Mouse (Mus musculus) midbrain, embryonic 15.5 days (tissue): ENCODE results near the gene Gse1. TPM values are rescaled to one million over a fixed set of nuclear protein-coding genes. Genes with fewer than 3 reads are reported as not detected.

Experiments
- ATAC-seq: fragments of 200-750 bp; cut with Nextera tagmentation; replicated peaks from 2 replicates; pipeline ENCODE4 v1.8.0; 2017; ENCODE audit warnings: moderate TSS enrichment
- H3K27ac ChIP-seq: fragments of 300-500 bp; sonication (generic); 2 replicates; pipeline ENCODE4 v1.5.1; 2015; ENCODE audit warnings: mild to moderate bottlenecking, inconsistent platforms
- H3K27me3 ChIP-seq: fragments of 300-500 bp; sonication (generic); replicated peaks from 2 replicates; pipeline ENCODE4 v1.6.1; 2015; ENCODE audit warnings: inconsistent platforms
- H3K36me3 ChIP-seq: fragments of 300-500 bp; sonication (generic); replicated peaks from 2 replicates; pipeline ENCODE4 v1.6.1; 2015; ENCODE audit warnings: inconsistent platforms
- H3K4me1 ChIP-seq: fragments of 300-500 bp; sonication (generic); 2 replicates; pipeline ENCODE4 v1.6.1; 2015; ENCODE audit warnings: inconsistent platforms
- H3K4me2 ChIP-seq: fragments of 300-500 bp; sonication (generic); 2 replicates; pipeline ENCODE4 v1.6.1; 2015; ENCODE audit warnings: inconsistent platforms, mild to moderate bottlenecking, moderate library complexity
- H3K4me3 ChIP-seq: fragments of 300-500 bp; sonication (generic); 2 replicates; pipeline ENCODE4 v1.5.1; 2015; ENCODE audit warnings: mild to moderate bottlenecking, inconsistent platforms
- H3K9ac ChIP-seq: fragments of 300-500 bp; sonication (generic); 2 replicates; pipeline ENCODE4 v1.6.1; 2015; ENCODE audit warnings: mild to moderate bottlenecking, inconsistent platforms
- H3K9me3 ChIP-seq: fragments of 300-500 bp; sonication (generic); 2 replicates; pipeline ENCODE4 v1.6.1; 2016; ENCODE audit warnings: inconsistent platforms
- WGBS: fragments of 180-500 bp; shearing (Covaris S2); methylation state at CpG from one replicate; pipeline ENCODE4 v1.1.7; 2015; ENCODE audit warnings: mixed read lengths; 5-methylcytosine and 5-hydroxymethylcytosine counted together
- polyA plus RNA-seq: library from polyadenylated mRNA; unstranded; fragments of >200 nt; fragmentation: Nextera tagmentation; extraction: Ambion mirVana; gene quantifications from 2 replicates; pipeline ENCODE4 v1.2.1, GENCODE M21; 2015

Gse1 gene
- polyA plus RNA-seq, 1 experiment from 2014 or later: 21.2 TPM

DNA sequence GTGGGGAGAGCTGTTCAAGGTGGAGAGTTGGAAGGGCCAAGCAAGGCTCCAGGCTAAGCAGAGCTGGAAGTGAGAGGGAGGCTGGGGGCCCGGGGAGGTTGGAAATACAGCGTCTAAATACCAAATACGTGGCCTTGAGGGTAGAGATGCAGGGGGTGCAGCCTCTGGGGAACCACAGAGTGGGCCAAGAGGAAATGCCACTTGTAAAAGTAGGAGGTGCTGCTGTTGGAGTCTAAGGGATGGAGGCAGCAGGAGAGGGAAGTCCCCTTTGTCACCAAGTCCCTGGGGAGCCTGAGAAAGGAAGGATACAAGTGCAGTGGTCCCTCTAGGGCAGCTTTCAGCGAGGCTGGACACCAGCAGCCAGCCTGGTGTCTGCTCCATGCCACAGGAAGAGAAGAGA lies 298.3 kb downstream of the Gse1 start:
- Histone ChIP-seq H3K9ac (no peak overlapping the region), H3K4me3 (no peak overlapping the region), H3K27me3 (no peaks in the 10 kb centered on the region), H3K9me3 (no peaks in the 10 kb centered on the region), H3K36me3 (no peaks in the 10 kb centered on the region), H3K27ac (no peak overlapping the region), H3K4me1 (peaks cover 70% of the 10 kb centered on the region), H3K4me2 (no peak overlapping the region)
- no peak for ATAC-seq
- 32% methylated on average over 4 of the region's 4 CpGs for WGBS

DNA sequence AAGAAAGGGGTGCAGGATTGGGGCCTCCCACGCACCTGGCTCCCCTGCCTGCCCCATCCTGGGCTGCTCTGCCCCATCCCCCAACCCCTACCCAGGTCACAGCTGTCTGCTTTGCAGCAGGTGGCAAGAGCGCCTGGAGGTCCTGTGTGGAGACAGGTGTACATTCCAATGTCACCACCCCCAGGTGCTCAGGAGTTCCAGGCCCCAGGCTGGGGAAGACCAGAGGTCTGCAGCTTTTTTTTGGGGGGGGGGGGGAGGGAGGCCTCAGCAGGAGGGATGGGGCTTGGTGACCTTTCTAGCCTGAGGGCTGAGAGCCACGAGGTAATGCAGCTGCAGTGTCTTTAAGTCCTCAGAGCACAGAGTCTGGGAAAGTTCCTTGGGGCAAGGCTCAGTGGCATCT lies 300.1 kb downstream of the Gse1 start:
- peaks cover 74% of the 10 kb centered on the region for H3K4me1 ChIP-seq
- H3K27me3 ChIP-seq: no peaks in the 10 kb centered on the region
- no peak overlapping the region for H3K4me2 ChIP-seq
- no peak for ATAC-seq
- no peak overlapping the region for H3K27ac ChIP-seq
- no peak overlapping the region for H3K4me3 ChIP-seq
- no peaks in the 10 kb centered on the region for H3K36me3 ChIP-seq
- 33% methylated on average over 3 of the region's 3 CpGs for WGBS
- no peaks in the 10 kb centered on the region for H3K9me3 ChIP-seq
- no peak overlapping the region for H3K9ac ChIP-seq

DNA sequence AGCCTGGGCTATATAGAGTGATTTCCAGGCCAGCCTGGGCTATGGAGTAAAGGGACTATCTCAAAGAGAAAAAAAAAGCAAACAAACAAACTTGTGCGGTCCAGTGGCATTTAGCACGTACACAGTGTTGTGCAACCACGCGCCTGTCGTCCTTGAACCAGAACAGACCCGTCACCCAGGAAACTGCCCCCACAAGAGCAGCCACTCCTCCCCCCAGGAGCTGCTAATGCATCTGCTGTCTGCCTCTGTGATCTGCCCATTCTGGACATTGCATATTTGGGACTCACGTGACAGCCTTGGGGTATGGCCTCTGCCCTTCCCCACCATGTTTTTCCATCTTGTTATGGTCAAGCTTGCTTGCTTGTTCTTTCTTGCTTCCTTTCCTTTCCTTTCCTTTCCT lies 301.0 kb downstream of the Gse1 start:
- 44% methylated on average over 7 of the region's 7 CpGs for WGBS
- Histone ChIP-seq H3K9ac (no peak overlapping the region), H3K4me1 (peaks cover 74% of the 10 kb centered on the region), H3K4me2 (no peak overlapping the region), H3K27ac (no peak overlapping the region), H3K9me3 (no peaks in the 10 kb centered on the region), H3K4me3 (no peak overlapping the region), H3K27me3 (0 out of 2 replicates have a peak, but pooled peaks cover 2% of the 10 kb centered on the region), H3K36me3 (no peaks in the 10 kb centered on the region)
- no peak for ATAC-seq

DNA sequence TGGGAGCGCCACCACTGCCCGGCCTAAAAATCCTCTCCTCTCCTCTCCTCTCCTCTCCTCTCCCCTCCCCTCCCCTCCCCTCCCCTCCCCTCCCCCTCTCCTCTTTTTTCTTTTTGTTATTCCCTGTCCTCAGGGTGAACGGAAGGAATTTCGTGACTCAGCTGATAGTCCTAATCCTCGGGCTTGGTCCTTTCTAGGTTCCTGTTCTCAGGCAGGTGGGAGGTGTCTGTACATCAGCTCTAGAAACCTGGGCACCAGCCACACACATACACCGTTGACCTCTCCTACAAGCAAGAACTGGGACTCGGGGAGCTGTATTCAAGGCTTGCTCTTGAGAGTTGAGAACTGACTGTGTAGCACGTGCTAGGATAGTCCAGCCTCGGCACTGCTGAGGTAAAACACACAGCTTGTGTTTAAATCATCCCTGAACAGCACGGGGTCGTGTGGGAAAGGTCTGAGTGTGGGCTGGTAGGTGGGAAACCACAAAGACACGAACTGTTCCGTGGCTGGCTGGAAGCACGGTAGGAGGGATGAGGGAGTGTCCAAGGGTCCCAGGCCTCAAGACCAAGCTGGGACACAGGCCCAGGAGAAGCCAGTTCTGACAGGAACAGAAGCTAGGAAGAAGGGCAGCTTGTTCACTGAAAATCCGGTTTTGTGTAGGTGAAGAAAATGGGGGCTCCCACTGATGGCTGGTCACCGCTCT lies 302.8 kb downstream of the Gse1 start:
- 50% methylated on average over 16 of the region's 16 CpGs for WGBS
- Histone ChIP-seq H3K9ac (no peak overlapping the region), H3K27me3 (0 out of 2 replicates have a peak, but pooled peaks cover 2% of the 10 kb centered on the region), H3K4me1 (peaks cover 78% of the 10 kb centered on the region), H3K36me3 (no peaks in the 10 kb centered on the region), H3K4me3 (no peak overlapping the region), H3K27ac (peak overlapping the region; percentile 75; the same call in 1 of the 2 replicates), H3K4me2 (no peak overlapping the region), H3K9me3 (no peaks in the 10 kb centered on the region)
- no peak for ATAC-seq

DNA sequence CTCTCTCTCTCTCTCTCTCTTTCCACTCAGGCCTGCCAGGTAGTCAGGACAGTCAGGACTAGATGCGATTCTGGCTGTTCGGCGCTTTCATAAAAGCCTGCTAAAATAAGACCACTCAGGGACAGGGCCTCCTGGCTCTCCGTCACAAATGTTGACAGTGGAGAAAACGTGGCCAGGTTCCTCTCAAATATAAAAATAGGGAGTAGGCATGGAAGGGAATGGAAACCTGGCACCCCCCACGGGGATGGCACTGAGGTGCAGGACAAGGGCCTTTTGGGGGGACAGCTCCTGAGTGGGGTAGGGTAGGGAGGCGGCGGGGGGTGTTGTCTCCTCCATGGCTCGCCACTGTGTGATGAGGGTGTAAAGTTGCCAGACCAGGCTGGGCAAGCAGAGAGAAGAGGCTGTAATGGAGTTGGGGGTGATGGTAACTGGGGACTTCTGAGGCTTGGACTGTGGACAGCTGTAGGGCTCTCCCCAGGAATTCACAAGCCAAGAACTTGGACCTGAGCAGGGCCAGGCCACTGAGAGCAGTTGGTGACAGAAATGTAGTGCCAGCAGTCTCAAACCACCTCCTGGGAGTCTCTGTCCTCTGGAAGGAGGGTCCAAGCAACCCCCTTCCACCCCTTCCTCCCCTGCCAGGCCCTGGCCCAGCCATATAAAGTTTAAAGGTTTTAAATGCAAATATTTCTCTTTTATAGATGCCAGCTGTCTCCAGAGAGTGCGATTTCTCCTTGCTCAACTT lies 303.7 kb downstream of the Gse1 start:
- Histone ChIP-seq H3K4me3 (no peak overlapping the region), H3K27ac (peak overlapping the region; percentile 75), H3K36me3 (no peaks in the 10 kb centered on the region), H3K9me3 (no peaks in the 10 kb centered on the region), H3K4me1 (peaks cover 78% of the 10 kb centered on the region), H3K9ac (no peak overlapping the region), H3K4me2 (peak overlapping the region; percentile 7; the same call in 1 of the 2 replicates), H3K27me3 (0 out of 2 replicates have a peak, but pooled peaks cover 2% of the 10 kb centered on the region)
- no peak; the same call in 1 of the 2 replicates for ATAC-seq
- WGBS: 43% methylated on average over 10 of the region's 10 CpGs

DNA sequence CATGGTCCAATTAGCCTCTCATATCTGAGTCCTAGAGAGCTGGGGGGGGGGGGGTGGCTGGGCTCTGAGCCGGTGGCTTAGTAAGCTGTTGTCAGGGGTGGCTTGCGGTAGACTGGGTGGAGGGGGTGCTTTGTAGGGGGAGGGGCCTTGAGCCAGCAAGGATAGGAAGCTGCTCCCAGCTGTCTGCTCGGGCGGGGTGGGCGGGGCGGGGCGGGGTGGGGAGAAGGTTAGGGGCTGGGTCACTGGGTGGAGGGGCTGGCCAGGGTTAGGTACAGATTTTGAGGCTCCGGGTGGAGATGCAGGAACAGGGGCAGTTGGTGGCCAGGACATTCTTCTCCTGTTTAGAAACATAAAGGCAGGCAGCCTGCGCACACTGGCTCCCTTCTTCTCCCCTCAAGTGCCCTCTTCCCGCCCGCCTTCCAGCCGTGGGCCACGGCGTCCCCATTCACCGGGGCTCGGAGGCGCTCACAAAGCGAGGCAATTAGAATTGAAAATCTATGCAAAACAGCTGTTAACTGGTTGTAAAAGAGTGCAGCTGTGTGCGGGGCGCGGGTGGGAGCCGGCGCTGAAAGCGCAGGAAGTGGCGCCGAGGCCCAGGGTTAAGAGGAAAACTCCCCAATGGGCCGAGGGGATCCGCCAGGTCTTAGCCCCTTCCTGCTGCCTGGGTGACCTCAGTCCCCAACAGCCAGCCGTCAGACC lies 304.4 kb downstream of the Gse1 start:
- H3K9me3 ChIP-seq: no peaks in the 10 kb centered on the region
- H3K4me2 ChIP-seq: peak overlapping the region; percentile 40
- H3K27me3 ChIP-seq: 0 out of 2 replicates have a peak, but pooled peaks cover 2% of the 10 kb centered on the region
- H3K36me3 ChIP-seq: no peaks in the 10 kb centered on the region
- 3% methylated on average over 29 of the region's 29 CpGs for WGBS
- H3K9ac ChIP-seq: 0 out of 2 replicates have a peak overlapping the region, but pooled peaks have one; percentile 22
- H3K4me1 ChIP-seq: peaks cover 77% of the 10 kb centered on the region
- H3K27ac ChIP-seq: peak overlapping the region; percentile 75
- ATAC-seq: no peak; the same call in 1 of the 2 replicates
- H3K4me3 ChIP-seq: 0 out of 2 replicates have a peak overlapping the region, but pooled peaks have one; percentile 2

DNA sequence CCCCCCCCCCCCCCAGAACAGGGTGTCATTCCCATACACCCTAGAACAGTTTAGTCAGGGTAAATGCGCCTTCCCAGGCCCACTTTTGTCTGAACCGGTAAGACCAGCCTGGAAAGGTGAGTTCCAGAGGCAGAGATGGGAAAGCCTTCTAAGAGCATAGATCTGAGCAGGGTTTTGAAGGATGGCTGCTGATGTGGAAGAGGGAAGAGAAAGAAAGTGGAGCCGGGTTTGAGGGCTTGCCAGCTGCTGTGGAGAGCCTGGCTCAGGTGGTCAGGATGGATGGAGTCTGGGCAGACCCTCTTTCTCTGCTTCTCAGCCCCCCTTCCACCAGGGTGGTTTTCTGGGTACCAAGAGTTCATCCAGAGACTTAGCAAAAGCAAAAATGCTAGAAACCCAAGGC lies 305.1 kb downstream of the Gse1 start:
- WGBS: 10% methylated on average over 3 of the region's 3 CpGs
- ATAC-seq: no peak

DNA sequence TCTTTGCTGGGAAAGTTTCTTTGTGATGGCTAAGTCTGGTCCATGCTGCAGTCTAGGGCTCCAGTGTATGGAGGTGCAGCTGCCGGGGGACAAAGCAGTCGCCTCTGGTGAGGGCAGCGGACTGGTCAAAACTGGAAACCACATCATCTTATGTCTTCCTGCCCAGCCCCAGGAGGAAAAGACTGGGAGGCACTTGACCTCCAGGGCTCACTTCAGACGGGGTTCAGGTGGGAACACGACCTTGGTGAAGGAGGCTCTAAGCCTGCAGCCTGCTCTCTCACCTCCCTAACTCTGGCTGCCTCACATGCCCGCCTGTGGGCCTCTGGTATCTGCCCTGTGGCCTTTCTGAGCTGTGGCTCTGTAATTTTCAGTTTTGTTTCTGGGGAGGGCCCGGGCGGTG lies 305.8 kb downstream of the Gse1 start:
- Histone ChIP-seq H3K9me3 (no peaks in the 10 kb centered on the region), H3K36me3 (no peaks in the 10 kb centered on the region), H3K4me3 (no peak overlapping the region), H3K27ac (peak overlapping the region; percentile 97; the same call in 1 of the 2 replicates), H3K4me2 (no peak overlapping the region), H3K9ac (no peak overlapping the region), H3K27me3 (0 out of 2 replicates have a peak, but pooled peaks cover 2% of the 10 kb centered on the region), H3K4me1 (peaks cover 78% of the 10 kb centered on the region)
- 40% methylated on average over 8 of the region's 8 CpGs for WGBS
- no peak for ATAC-seq

More for the DNA sequence above, 305.1 kb downstream of the Gse1 start:
- peaks cover 76% of the 10 kb centered on the region for H3K4me1 ChIP-seq
- no peaks in the 10 kb centered on the region for H3K36me3 ChIP-seq
- 0 out of 2 replicates have a peak, but pooled peaks cover 2% of the 10 kb centered on the region for H3K27me3 ChIP-seq
- peak overlapping the region; percentile 75 for H3K27ac ChIP-seq
- H3K4me3 ChIP-seq: no peak overlapping the region
- H3K9ac ChIP-seq: no peak overlapping the region
- H3K9me3 ChIP-seq: no peaks in the 10 kb centered on the region
- peak overlapping the region; percentile 40 for H3K4me2 ChIP-seq

DNA sequence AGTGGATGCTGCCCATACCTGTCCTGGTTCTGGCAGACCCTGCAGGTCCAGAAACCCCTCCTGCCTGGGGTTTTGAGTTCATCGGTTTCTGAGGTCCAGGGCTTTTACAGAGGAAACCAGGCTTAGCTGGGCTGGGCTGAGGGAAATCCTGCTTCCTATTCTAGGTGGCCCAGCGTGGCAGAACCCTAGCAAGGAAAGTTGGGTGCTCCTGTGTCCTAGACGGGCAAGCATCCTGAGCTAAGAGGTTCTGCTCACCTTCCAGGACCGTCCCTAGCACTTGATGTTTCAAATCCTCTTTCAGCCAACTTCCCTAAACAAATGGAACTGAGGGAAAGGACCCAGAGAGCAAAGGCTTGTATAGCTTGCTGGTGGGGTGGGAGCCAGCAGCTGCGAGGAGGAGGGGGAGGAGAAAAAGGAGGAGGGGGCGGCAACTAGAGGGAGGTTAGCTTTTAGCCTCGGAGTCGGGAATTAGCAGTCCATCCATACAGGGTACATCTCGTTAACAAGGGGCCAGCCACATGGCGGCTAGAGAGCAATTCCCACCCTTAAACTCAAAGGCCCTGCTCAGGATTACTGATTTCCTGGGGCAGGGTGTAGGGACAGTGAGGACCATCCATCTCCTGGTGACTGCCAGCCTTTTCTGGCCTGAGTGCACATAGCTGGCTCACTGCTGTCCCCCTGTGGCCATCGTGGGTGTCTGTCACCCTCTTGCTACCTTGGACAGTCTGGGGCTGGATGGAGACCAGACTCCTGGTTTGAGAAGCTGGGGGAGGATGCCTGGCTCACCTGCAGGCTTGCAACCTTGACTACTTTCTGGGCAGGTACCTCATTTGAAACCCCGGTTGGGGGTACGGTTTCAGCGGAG lies 306.5 kb downstream of the Gse1 start:
- peak overlapping the region; percentile 99 for H3K4me2 ChIP-seq
- H3K9ac ChIP-seq: no peak overlapping the region
- no peak overlapping the region for H3K4me3 ChIP-seq
- H3K27ac ChIP-seq: peak overlapping the region; percentile 97; the same call in 1 of the 2 replicates
- H3K4me1 ChIP-seq: peaks cover 85% of the 10 kb centered on the region
- no peaks in the 10 kb centered on the region for H3K9me3 ChIP-seq
- peak; percentile 59 for ATAC-seq
- H3K36me3 ChIP-seq: no peaks in the 10 kb centered on the region
- H3K27me3 ChIP-seq: 0 out of 2 replicates have a peak, but pooled peaks cover 2% of the 10 kb centered on the region
- 10% methylated on average over 14 of the region's 14 CpGs for WGBS

DNA sequence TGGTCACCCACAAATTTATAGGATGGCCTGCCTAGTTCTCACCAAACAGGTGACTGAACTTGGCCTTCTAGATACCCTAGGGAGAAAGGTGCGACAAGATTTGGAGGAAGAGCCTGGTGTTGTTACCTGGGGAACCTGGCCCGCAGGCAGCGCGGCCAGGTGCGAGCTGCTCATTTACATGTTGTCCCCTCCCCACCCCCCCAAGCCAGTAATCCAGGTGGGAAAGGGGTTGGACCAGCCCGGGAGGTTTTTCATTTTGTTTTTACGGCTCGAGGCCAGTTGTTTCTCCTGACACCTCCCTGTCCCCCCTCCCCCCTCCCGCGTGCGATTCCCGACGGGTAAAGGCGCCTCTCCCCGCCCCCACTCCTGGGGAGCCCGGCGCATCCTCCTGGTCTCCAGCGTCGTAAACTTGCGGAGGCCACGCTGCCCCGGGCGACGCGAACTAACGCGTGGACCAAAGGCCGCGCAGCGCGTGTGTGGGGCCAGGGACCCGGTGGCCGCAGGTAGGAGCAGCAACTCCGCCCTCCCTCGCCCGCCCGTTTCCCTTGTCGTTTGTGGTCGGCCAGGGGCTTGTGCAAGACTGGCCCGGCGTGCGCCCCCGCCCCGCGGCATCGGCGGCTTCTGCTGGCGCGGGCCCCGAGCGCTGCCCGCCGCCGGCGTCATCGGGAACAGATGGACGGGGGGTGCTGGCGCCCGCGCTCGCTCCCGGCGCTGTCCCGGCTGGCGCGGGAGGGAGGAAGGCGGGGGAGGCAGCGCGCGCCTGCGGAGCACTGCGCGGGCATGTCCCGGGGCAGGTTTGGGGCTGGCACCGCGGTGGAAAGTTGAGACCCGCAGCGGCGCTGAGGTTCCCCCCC lies 307.4 kb downstream of the Gse1 start:
- peak overlapping the region; percentile 67 for H3K4me3 ChIP-seq
- peak overlapping the region; percentile 99 for H3K4me2 ChIP-seq
- no peaks in the 10 kb centered on the region for H3K9me3 ChIP-seq
- no peak for ATAC-seq
- peak overlapping the region; percentile 59 for H3K9ac ChIP-seq
- WGBS: under 1% methylated on average over 71 of the region's 79 CpGs
- 0 out of 2 replicates have a peak, but pooled peaks cover 2% of the 10 kb centered on the region for H3K27me3 ChIP-seq
- H3K4me1 ChIP-seq: peaks cover 94% of the 10 kb centered on the region
- peak overlapping the region; percentile 97 for H3K27ac ChIP-seq
- no peaks in the 10 kb centered on the region for H3K36me3 ChIP-seq
